Mouse (Mus musculus) skeletal muscle tissue, adult 2 months (tissue): Measurements from ENCODE around the gene Olfr452.

Experiments
- DNase-seq: peaks from one replicate; pipeline ENCODE4 v3.0.0-alpha.2; 2012; ENCODE audit warnings: low read depth, low spot score

Olfr452 gene

GRCm38 (mm10) chr6:42784793-42785192 lies at the start of gene Olfr452:
TSS of gene Olfr452 (plus strand) at chr6:42785093.
- no peak for DNase-seq

DNA sequence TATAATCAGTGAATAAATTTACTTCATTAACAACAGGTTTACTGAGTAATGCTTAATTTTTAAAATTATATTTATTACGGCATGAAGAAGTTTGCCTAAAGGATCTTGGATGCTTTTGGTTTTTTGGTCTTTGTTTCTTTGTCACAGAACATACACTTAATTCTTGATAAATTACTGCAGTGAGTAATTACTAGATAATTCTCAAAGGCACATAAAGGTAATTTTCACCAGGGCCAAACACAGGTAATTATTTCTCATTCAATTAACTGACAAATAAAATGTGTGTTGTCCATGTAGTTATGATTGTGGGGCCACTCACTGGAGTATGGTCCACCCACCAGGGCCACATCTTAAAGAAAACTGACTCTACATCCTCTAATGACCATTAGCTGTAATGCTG lies 45.8 kb upstream of the Olfr452 start, which contains the start of gene Olfr453:
TSS of gene Olfr453 (plus strand) at position 301 of the 400 bp plus-strand sequence.
- no peak for DNase-seq

DNA sequence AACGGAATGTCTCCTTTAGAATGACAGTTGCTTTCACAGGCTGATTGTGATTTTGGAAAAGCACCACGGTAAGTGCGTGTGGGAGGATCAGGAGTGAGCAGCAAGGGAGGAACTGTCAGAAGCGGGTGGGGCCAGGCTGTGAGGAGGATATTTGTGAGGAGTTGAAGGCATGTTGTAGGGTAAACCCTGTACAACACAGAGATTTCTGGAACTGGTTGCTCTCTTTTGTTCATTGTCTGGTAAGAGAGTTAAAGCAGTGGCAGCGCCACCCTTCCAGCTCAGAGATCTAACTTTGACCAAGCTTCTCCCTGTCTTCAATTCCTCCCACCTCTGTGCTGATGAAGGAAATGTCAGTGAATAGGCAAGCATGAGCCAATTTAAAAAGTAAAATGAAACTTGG lies 42.6 kb upstream of the Olfr452 start:
- DNase-seq: no peak

GRCm38 (mm10) chr6:42747846-42748245 lies 37.0 kb upstream of the Olfr452 start:
- DNase-seq: no peak

DNA sequence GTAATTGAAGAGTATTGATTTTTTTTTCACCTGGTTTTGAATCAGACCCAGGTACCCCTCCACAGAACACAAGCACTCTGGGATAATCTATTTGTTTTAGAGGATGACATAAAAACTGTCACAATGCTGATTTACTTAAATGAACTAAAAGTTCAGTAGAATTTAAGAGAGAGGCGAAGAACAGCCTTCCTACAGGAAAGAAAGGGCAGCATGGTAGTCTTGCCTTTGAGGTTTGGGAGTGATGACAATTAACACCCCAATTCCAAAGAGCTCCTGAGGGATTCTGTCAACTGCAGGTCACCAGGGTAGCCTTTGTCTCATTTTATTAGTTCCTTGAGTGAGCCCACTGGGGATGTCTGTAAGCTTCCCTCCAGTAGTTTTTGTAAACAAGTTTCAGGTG lies 28.8 kb upstream of the Olfr452 start, which contains the start of gene Olfr38:
TSS of gene Olfr38 (plus strand) at position 301 of the 400 bp plus-strand sequence.
- DNase-seq: no peak

- no peak for DNase-seq
Measured at GRCm38 (mm10) chr6:42777066-42777465, 7.8 kb upstream of the Olfr452 start.

DNA sequence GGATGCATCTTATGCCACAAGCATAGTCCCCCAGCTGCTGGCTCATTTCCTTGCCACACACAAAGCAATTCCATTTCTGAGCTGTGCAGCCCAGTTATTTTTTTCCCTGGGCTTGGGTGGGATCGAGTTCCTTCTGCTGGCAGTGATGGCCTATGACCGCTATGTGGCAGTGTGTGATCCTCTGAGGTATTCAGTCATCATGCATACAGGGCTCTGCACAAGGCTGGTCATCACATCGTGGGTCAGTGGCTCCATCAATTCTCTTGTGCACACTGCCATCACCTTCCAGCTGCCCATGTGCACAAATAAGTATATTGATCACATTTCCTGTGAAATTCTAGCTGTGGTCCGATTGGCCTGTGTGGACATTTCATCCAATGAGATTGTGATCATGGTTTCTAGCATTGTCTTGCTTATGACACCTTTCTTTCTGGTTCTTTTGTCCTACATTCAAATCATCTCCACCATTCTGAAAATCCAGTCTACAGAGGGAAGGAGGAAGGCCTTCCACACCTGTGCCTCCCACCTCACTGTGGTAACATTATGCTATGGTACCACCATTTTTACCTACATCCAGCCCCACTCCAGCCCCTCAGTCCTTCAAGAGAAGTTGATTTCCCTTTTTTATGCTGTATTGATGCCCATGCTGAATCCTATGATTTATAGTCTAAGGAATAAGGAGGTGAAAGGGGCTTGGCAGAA lies 5.5 kb downstream of the Olfr452 start:
- no peak for DNase-seq

GRCm38 (mm10) chr6:42790949-42791556 lies 6.2 kb downstream of the Olfr452 start:
- DNase-seq: no peak

DNA sequence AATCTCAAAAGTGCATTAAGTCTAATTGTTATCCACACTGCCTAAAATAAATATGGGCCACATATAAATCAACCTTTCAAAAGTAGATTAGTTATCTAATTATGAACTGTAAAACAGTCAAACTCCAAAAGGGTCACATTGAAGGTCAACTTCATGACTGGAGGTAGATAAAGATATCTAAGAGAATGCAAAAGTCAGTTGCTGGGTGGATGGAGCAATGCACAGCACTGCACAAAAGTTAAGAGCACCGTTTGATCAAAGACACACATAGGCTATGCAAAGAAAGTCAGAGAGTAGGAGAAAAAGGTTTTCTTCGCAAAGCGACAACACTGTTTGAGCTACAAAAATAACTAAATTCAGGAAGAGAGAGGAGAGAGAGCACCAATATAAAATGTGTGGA lies 10.1 kb downstream of the Olfr452 start:
- DNase-seq: no peak

DNA sequence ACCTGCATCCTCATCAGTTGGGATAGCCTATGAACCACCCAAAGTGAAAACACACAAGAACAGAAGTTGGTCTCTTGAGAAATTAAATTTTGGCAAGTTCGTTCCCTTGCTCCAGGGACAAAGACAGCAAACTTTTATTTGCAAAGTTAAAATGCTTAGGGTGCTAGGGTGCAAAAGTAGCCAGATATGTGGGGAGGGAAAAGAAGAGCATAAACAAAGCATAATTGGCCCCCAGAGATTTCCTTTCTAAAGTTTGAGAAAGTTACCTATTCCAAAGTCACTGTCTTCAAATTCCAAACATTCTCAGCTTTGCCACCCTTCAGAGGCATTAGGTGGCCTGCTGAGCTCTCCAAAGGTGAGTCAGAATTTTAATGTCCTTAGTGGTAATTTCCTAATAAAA lies 26.7 kb downstream of the Olfr452 start, which contains the start of gene Olfr450:
TSS of gene Olfr450 (plus strand) at position 301 of the 400 bp plus-strand sequence.
- no peak for DNase-seq

- no peak for DNase-seq
Measured at GRCm38 (mm10) chr6:42834084-42834483, 49.2 kb downstream of the Olfr452 start, which contains the start of gene Olfr449. TSS of gene Olfr449 (plus strand) at chr6:42834384.
